Mouse (Mus musculus) heart, postnatal 0 days (tissue): ENCODE measurements around the gene Rpl31.

Experiments
- CTCF ChIP-seq: IDR thresholded peaks from 2 replicates; pipeline ENCODE4 v1.5.1; 2016; ENCODE audit warnings: antibody characterized with exemption, control low read depth, low read depth
- EP300 ChIP-seq: IDR thresholded peaks from 2 replicates; pipeline ENCODE4 v1.6.1; 2016; ENCODE audit warnings: antibody characterized with exemption, low read depth

- no peak for TF ChIP-seq CTCF
- no peak for TF ChIP-seq EP300
These were observed 32.0 kb upstream of the Rpl31 start for GRCm38 (mm10) chr1:39335561-39336196.
